Mouse (Mus musculus): Measurements from ENCODE around the gene Arhgdia.

DNA sequence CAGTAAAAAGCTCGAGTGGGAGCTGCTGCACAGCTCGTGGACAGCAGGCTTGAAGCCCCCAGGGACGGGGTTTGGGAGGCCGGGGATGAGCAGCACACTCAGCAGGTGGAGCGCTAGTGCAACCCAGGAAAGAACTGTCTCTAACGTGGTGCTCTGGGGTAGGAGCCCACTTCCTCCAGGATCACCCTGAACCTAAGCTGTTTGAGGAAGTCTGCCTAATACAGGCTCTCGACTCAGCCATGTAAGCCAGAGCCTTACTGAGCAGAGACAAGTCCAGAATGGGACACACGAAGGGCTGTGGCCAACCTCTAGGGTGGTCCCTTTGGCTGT lies 42.5 kb downstream of the Arhgdia start:
- TF ChIP-seq CTCF (conservative IDR thresholded peaks at IDR 0.05 in 1 of 2, IDR thresholded peaks at IDR 0.05 in 1 of 2; ENCODE audit: low read depth in 2 of 2, low read length in 2 of 2) (no peak), POLR2A (IDR thresholded peaks at IDR 0.05; ENCODE audit: low read depth, low read length) (no peak), KAT2A (IDR thresholded peaks at IDR 0.05; ENCODE audit: insufficient replicate concordance, low read length) (no peak), RAD21 (IDR thresholded peaks at IDR 0.05; ENCODE audit: low read depth, low read length) (no peak)
